Mouse (Mus musculus): Measurements from ENCODE around the gene Slc25a38.

DNA sequence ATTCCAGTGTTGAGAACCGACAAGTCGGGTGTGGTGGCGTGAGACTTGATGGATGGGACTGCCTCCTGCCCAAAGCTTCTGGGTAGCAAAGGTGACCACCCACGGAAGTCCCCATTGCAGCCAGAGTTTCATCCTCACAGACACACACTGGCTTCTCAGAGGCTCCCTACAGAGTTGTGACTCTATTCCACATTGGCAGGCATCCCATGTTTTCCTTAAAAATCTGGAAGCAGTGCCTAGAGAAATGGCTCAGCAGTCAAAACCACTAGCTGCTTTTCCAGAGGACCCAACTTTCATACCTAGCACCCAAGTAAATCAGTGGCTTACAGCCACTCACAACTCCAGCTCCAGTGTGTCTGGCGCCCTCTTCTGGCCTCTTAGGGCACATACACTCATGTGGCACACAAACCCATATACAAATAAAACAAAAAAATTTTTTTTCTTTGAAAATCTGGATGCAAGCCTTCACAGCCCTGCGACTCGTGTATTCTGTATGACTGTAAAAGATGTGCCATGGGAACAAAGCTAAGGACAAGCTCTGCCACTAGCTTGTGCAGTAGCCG lies 29.5 kb upstream of the Slc25a38 start:
- TF ChIP-seq CTCF (IDR thresholded peaks at IDR 0.05; ENCODE audit: control insufficient read depth, insufficient read depth, low read length) = peak; percentile 34; the same call in 1 of the 2 replicates
- no peak for TF ChIP-seq POLR2A (IDR thresholded peaks at IDR 0.05; ENCODE audit: borderline replicate concordance, control insufficient read depth, low read depth, low read length)

All from bone marrow, adult 2 months (tissue).